Mouse (Mus musculus): ENCODE results near the gene Olfr974.

GRCm38 (mm10) chr9:39991813-39992212 is 54.5 kb downstream of the Olfr974 start, which contains the start of gene Olfr978:
- TF ChIP-seq CHD1 (IDR thresholded peaks at IDR 0.05; ENCODE audit: low read depth, low read length), result no peak
- no peak for TF ChIP-seq CTCF (IDR thresholded peaks at IDR 0.05 in 2 of 3, conservative IDR thresholded peaks at IDR 0.05 in 1 of 3; ENCODE audit: control insufficient read depth in 1 of 3, insufficient read depth in 1 of 3, low read depth in 2 of 3, low read length in 3 of 3, poor library complexity in 1 of 3, severe bottlenecking in 1 of 3)
- TF ChIP-seq POLR2A (IDR thresholded peaks at IDR 0.05; ENCODE audit: control insufficient read depth in 1 of 2, insufficient read depth in 1 of 2, low read depth in 1 of 2, low read length in 2 of 2, poor library complexity in 1 of 2), result no peak

Data from MEL (cell line).